Mouse (Mus musculus) left cerebral cortex, adult 8-10 months (tissue): Measurements from ENCODE around the gene Dohh. TPM values are rescaled to one million over a fixed set of nuclear protein-coding genes. Genes with fewer than 3 reads are reported as not detected.

ENCODE experiments used
- DNase-seq, 2 experiments: peaks; one replicate each; pipeline ENCODE4 v3.0.0; 2022; ENCODE audit warnings: low spot score in 2 of 2
- total RNA-seq, 4 experiments: library from RNA; stranded (reverse); gene quantifications; 2 replicates each; pipeline ENCODE4 v1.2.4; 2022

The Dohh gene
- total RNA-seq, 4 experiments from 2014 or later: 81.4 to 89.7 (median 85.5) TPM

- DNase-seq: peak in 1 of 2 experiments; percentile 94
Measured at GRCm38 (mm10) chr10:81416581-81417226, 32.5 kb downstream of the Dohh start.

- DNase-seq: no peak
Measured at GRCm38 (mm10) chr10:81417227-81418215, 33.3 kb downstream of the Dohh start.

DNA sequence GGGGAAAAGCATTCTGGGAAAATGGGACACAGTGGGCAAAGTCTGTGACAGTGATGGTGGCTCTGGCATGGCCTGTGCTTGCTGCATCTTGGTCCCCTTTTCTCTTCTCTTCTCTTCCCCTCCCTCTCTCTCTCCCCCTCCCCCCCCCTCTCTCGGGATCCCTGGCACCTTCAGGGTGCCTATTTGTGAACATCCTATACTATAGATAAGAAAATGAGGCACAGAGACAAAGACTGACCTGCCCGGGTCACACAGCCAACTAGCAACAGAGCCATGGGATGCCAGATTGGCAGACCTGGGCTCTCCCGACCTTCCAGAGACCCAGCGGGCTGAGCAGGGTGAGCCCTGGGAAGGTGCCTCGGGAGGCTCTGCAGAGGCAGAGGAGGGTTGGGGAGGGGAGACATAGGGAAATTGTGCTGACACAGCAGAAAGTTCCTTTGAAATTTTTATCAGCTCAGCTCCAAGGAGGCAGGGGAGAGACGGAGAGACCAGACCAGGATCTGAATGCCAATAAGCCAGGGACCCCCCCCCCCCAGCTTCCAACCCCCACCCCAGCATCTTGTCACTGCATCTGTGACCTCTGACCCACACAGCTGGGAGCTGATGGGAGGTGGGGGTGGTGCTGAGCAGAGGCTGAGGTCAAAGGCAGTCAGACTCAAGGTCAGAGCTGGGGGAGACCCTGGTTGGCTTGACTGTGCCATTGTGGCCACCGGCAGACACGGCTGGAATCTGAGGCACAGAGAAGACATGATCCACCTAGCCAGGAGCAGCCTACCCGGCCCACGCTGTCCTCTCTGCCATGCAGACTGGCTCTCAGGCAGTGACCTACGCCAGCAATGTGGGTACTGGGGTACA lies 34.2 kb downstream of the Dohh start:
- no peak for DNase-seq

- DNase-seq: no peak
Measured at GRCm38 (mm10) chr10:81419111-81419928, 35.1 kb downstream of the Dohh start.

DNA sequence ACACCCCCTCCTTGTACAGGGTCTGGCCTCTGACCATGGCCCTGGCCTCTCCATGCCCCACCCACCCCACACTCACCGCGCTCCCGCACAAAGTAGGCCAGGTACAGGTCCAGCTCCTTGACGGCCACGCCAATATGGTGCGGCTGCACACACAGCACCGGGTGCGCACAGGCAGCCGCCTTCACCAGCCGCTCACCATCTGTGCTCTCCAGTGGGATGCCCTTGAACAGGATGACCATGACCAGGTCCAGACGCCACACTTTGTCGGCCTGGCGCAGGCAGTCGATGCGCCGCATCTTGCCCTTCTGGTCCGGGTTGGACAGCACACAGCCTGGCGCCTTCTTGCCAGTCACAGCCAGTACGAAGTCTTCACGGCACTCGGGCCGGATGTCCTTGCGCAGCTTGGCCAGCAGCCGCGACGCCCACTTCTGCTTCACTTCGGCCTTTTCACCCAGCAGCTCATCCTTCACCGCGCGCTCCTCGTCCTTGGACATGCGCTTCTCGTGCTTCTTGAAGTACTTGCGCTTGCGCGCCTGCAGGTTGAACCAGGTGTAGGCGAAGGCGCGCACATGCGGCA lies 36.1 kb downstream of the Dohh start:
- no peak for DNase-seq

GRCm38 (mm10) chr10:81421041-81421796 lies 37.0 kb downstream of the Dohh start:
- DNase-seq: no peak

- DNase-seq: no peak
Measured at GRCm38 (mm10) chr10:81421797-81422100, 37.5 kb downstream of the Dohh start.

DNA sequence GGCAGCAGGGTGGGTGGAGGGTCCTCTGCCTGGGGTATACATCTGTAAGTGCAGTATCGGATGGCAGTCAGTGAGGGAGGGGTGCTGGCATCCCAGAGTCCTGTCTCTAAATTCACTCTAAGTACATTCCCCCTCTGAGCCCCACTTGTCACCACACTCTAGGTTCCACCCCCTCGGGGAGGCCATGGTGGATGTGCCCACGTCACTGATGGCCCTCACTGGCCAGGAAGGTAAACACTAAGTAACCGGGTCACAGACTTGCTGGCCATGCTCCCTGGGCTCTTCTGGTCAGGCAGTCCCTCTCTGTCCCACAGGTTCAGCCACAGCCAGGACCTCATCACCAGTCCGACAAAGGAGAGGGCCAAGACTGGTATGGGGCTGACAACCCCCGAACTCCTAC lies 38.0 kb downstream of the Dohh start:
- no peak for DNase-seq

GRCm38 (mm10) chr10:81422661-81423217 lies 38.5 kb downstream of the Dohh start:
- DNase-seq: peak in 1 of 2 experiments; percentile 2

DNA sequence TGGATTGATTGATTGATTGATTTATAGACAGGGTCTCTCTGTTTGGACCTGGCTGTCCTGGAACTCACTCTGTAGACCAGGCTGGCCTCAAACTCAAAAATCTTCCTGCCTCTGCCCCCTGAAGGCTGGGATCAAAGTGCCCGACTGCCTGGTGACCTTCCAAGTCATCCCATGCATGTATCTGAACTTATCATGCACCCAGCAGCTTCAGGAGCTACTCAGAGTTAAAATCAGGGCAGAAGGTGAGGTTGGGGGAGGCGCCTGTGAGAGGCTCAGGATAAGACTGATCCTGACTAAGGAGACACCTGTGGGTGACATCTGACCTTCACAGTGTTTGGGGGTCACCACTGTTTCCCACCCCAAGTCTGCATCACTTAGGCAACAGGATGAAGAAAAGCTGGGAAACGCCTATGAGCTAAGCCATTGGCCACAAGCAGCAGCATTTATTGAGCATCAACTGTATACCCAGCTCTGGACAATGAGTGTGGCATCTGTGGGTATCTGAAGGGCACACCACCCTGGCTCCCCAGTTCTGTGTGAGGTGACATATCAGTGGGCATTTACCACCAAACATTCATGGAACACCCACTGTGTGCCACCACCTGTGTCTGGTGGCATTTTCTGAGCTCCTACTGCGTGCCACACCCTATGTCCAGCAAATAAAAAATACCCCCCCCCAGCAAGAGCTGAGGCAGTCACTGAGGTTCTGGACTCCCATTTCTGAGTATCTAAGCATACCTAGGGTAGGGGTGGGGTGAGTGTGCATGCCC lies 39.4 kb downstream of the Dohh start:
- DNase-seq: no peak

DNA sequence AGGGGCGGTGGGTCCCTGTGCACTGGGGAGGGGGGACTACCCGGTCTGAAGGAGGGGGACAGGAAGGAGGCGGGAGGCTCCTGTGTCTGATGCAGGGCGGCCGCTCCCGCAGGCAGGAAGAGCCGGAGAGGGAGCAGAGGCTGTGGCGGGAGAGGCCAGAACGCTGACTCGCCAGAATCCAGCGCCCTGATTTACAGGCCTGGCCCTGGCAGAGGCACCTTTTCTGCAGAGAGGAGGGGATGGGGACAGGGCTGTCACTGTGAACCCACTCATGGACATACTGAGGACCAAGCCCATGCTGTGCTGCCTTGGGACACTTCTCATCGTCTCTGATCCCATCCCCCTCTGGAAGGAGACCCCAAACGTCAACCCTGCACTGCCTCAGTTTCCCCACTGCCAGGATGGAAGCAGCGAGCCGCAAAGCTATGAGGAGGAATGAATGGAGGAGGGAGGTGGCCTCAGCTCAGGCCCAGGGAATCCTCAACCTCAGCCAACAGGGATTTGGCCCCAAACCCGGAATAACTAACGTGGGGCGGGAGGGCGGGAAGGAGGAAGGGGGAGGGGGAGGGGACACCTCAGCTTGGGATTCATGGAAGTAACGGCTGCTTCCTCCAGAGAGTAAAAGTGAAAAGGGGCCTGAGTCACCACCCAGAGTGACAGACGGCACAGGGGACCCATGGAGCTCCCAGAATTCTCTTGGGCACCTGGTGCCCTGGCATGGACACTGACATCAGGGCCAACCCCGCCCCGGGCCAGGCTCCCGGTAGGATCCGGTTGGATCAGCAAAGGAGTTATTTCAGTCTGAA lies 40.2 kb downstream of the Dohh start:
- peak in 1 of 2 experiments; percentile 4 for DNase-seq

GRCm38 (mm10) chr10:81425236-81425850 lies 41.1 kb downstream of the Dohh start:
- DNase-seq: peak in 1 of 2 experiments; percentile 23

GRCm38 (mm10) chr10:81426081-81426671 lies 41.9 kb downstream of the Dohh start:
- peak in 1 of 2 experiments; percentile 2 for DNase-seq

DNA sequence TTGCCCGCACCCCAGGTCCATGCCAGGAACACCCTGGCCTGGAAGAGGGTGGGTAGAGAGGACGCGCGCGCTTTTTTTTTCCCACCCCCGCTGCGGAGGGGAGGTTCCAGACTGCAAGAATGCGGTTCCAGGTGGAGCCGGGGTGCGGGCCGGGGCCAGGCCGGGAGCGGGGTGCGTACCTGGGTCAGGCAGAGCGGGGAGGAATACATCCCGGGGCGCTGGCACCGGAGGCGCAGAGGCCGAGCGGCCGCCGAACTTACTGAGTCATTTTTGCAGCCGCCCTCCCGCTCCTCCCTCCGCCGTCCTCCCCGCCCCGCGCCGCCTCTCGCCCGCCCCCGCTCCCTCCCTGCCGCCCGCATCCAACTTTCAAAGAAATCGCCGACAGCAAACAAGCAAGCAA lies 42.7 kb downstream of the Dohh start:
- DNase-seq: peak; percentile 49 to 51

DNA sequence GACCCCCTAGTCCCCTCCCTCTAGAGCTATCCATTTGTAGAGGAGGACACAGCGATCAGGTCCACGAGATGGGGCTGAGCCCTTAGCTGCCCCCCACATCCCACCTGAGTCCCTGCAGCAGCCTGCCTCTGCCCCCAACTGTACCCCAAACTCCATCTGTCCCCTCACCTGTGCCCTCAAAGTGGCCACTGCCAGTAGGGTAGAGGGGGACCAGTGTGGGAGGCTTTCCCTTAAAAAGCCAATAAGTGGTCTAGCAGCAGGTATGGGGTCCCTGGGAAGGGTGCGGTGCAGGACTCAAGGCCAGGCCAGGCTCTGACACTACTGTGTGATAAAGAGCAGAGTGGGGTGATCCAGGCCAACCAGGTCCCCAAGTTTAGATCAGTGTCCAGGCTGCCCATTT lies 43.1 kb downstream of the Dohh start:
- peak in 1 of 2 experiments; percentile 4 for DNase-seq

DNA sequence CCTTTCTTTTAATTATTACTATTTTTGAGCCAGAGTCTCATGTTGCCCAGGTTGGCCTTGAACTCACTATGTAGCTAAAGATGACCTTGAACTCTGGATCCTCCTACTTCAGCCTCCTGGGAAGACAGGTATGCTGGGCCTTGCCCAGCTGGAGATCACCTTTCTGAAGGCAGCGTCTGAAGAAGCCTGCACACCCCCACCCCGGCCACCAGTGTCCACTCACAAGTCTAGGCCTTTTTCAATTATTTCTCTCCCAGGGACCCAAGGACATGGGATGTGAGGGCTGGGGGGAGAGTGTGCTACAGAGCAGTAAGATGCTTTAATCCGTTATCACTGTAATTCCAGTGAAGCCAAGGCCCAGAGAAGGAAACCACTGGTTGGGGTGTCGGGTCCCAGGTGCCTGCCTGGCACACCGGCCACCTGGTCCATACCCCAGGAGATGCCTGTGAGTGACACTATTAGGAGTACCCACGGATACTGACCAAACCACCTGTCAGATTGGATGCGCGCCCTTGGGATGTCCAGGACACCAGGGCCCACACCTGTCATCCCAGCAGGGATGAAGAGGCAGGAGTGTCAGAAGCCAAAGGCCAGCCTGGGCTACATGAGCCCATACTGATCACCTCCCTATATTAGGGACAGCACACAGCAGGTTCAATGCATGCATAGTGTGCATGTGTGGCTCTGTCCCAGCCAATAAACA lies 43.7 kb downstream of the Dohh start:
- DNase-seq: peak; percentile 3 to 25
